Mouse (Mus musculus) ES-Bruce4 (cell line): ENCODE measurements around the gene Fndc3b. TPM values are rescaled to one million over a fixed set of nuclear protein-coding genes. Genes with fewer than 3 reads are reported as not detected.

Experiments used
- H3K27ac ChIP-seq: 2 replicates; pipeline ENCODE4 v1.5.1; 2012; ENCODE audit warnings: low read length, inconsistent platforms; ENCODE audit not compliant: insufficient read depth
- H3K27me3 ChIP-seq: 2 replicates; pipeline ENCODE4 v1.6.1; 2012; ENCODE audit warnings: mild to moderate bottlenecking, low read length, inconsistent platforms; ENCODE audit not compliant: control insufficient read depth, poor library complexity, insufficient read depth, severe bottlenecking
- H3K36me3 ChIP-seq: 2 replicates; pipeline ENCODE4 v1.6.1; 2012; ENCODE audit warnings: inconsistent platforms, mild to moderate bottlenecking, low read length, moderate library complexity; ENCODE audit not compliant: control insufficient read depth, poor library complexity, insufficient read depth, severe bottlenecking
- H3K4me1 ChIP-seq: one replicate; pipeline ENCODE4 v1.8.1; 2011; ENCODE audit warnings: low read length; ENCODE audit not compliant: control insufficient read depth, insufficient read depth
- H3K4me3 ChIP-seq: 2 replicates; pipeline ENCODE4 v1.5.1; 2011; ENCODE audit warnings: low read depth, mild to moderate bottlenecking, low read length
- H3K9ac ChIP-seq: 2 replicates; pipeline ENCODE4 v1.6.1; 2012; ENCODE audit warnings: low read depth, mild to moderate bottlenecking, inconsistent platforms; ENCODE audit not compliant: poor library complexity, severe bottlenecking
- H3K9me3 ChIP-seq: replicated peaks from 2 replicates; pipeline ENCODE4 v1.6.1; 2012; ENCODE audit warnings: mild to moderate bottlenecking, low read length, inconsistent platforms; ENCODE audit not compliant: control insufficient read depth, poor library complexity, insufficient read depth, severe bottlenecking
- CTCF ChIP-seq: IDR thresholded peaks from one replicate; pipeline ENCODE4 v1.8.1; 2011; ENCODE audit warnings: low read depth, low read length
- EP300 ChIP-seq: IDR thresholded peaks from 2 replicates; pipeline ENCODE4 v1.6.1; 2011; ENCODE audit warnings: low read depth, low read length; ENCODE audit not compliant: insufficient read depth
- POLR2A ChIP-seq: IDR thresholded peaks from one replicate; pipeline ENCODE4 v1.8.1; 2011; ENCODE audit warnings: low read length; ENCODE audit not compliant: insufficient read depth
- polyA plus RNA-seq: library from polyadenylated mRNA; stranded (reverse); fragments of >200 nt; gene quantifications from 2 replicates; pipeline ENCODE4 v1.2.4, GENCODE M21; 2011; ENCODE audit warnings: low read depth; ENCODE audit not compliant: missing spikeins, insufficient read depth, insufficient read length

Fndc3b gene
- polyA plus RNA-seq, 1 experiment: 36.7 TPM

GRCm38 (mm10) chr3:27598437-27599382 is 112.4 kb downstream of the Fndc3b start:
- no peaks in the 10 kb centered on the region for H3K9me3 ChIP-seq
- TF ChIP-seq CTCF (no peak), POLR2A (no peak), EP300 (no peak)
- H3K27ac ChIP-seq: peak overlapping the region; percentile 61; the same call in 1 of the 2 replicates
- no peak overlapping the region for H3K9ac ChIP-seq
- no peaks in the 10 kb centered on the region for H3K36me3 ChIP-seq
- peaks cover 8% of the 10 kb centered on the region for H3K4me1 ChIP-seq
- H3K4me3 ChIP-seq: no peak overlapping the region
- no peaks in the 10 kb centered on the region for H3K27me3 ChIP-seq

GRCm38 (mm10) chr3:27593485-27594138 is 117.5 kb downstream of the Fndc3b start:
- no peaks in the 10 kb centered on the region for H3K27me3 ChIP-seq
- H3K4me1 ChIP-seq: peaks cover 8% of the 10 kb centered on the region
- no peak overlapping the region for H3K4me3 ChIP-seq
- no peak overlapping the region for H3K27ac ChIP-seq
- H3K36me3 ChIP-seq: no peaks in the 10 kb centered on the region
- no peak for TF ChIP-seq CTCF
- TF ChIP-seq POLR2A: no peak
- no peak for TF ChIP-seq EP300
- H3K9ac ChIP-seq: no peak overlapping the region
- no peaks in the 10 kb centered on the region for H3K9me3 ChIP-seq

DNA sequence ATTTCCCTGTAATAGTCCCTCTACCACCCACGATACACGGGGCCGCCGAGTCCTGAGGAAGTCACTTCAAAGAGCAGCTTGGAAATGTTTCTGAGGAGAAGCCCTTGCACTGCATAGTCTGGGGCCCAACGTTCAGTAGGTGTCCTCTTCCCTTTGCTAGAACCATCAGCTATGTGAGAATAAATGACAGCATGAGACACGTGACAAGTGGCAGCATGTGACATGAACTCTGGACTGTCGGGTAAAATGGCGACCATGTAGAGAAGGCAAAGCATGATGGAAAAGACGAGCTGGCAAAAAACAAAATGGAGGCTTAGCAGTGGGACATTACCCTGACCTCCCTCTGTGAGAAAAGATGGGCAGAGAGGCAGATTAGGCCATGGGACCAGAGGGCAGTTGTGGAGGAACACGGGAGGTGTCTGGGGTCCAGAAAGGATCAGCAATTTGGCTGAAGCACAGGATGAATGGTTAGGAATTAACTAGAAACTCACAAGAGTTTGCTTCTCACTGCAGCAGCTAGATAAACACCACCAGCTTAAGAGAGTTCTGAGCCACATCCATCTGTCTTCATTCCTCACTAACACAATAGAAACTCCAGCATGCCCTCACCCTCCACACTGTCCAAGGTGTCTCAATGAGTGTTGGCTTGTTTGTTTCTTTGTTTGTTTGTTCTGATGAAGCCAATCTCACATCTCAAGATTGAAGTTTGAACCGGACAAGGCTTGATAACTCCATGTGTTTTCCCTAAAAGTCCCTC is 118.2 kb downstream of the Fndc3b start:
- H3K27me3 ChIP-seq: no peaks in the 10 kb centered on the region
- TF ChIP-seq EP300 (no peak), POLR2A (no peak), CTCF (no peak)
- no peak overlapping the region for H3K4me3 ChIP-seq
- no peak overlapping the region for H3K27ac ChIP-seq
- H3K36me3 ChIP-seq: no peaks in the 10 kb centered on the region
- no peak overlapping the region for H3K9ac ChIP-seq
- no peaks in the 10 kb centered on the region for H3K9me3 ChIP-seq
- peaks cover 3% of the 10 kb centered on the region for H3K4me1 ChIP-seq

DNA sequence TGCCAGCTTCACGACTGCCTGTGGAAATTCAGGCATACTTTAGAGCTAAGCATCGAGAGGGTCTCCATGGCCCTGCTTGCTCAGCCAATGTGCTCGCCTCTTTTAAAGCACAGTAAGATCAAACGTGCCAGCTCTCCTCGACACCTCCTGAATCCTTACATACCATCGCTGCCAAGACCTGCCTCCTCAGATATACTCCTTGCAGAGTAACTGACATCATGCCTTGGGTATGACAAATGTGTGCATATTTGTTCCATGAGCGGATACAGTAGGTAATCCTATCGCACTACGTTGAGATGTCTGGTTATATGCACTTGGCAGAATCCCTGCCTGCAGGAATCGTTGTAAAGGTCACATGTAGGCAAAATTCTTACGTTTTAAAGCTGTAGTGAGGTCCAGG is 120.3 kb downstream of the Fndc3b start:
- no peak overlapping the region for H3K9ac ChIP-seq
- no peak for TF ChIP-seq EP300
- TF ChIP-seq POLR2A: no peak
- TF ChIP-seq CTCF: no peak
- no peak overlapping the region for H3K4me3 ChIP-seq
- no peaks in the 10 kb centered on the region for H3K27me3 ChIP-seq
- H3K4me1 ChIP-seq: no peaks in the 10 kb centered on the region
- no peaks in the 10 kb centered on the region for H3K9me3 ChIP-seq
- no peaks in the 10 kb centered on the region for H3K36me3 ChIP-seq
- H3K27ac ChIP-seq: no peak overlapping the region

DNA sequence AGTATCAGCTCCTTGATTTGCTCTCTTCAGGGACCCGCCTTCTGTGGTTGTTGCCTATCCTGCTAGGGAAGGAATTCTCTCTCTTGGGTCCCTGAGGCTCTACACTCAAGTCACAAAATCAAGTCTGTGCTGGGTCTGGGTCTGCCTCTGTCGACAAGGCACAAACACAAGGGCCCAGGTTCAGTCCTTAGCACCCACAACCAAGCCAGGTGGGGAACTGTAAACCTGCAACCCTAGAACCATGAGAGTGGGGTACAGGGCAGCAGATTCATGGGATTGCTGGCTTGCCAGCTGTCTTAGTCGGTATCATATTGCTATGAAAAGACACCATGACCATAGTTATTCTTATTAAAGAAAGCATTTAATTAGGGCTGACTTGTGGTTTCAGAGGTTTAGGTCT is 121.8 kb downstream of the Fndc3b start:
- no peak overlapping the region for H3K9ac ChIP-seq
- H3K27ac ChIP-seq: no peak overlapping the region
- no peak for TF ChIP-seq POLR2A
- no peak for TF ChIP-seq EP300
- TF ChIP-seq CTCF: no peak
- H3K9me3 ChIP-seq: no peaks in the 10 kb centered on the region
- H3K27me3 ChIP-seq: no peaks in the 10 kb centered on the region
- no peak overlapping the region for H3K4me3 ChIP-seq
- no peaks in the 10 kb centered on the region for H3K4me1 ChIP-seq
- no peaks in the 10 kb centered on the region for H3K36me3 ChIP-seq

DNA sequence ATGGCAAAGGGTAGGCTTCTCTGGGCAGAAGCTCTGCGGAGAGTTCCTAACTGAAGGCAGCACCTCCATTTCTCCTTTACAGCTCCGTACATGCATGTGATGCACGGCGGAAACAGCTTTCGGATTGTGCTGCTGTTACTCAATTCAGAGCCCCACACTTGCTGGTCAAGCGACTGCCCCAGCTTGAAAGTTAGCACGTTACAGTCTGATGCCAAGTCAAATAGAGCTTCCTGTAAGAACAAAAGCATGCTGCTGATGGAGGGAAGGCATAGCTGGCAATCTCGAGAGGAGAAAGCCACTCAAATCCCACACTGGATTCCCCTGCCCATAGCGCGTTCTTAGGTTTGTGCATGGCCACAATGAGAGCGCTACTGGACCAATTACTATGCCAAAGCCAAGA is 122.5 kb downstream of the Fndc3b start:
- Histone ChIP-seq H3K36me3 (no peaks in the 10 kb centered on the region), H3K9me3 (no peaks in the 10 kb centered on the region), H3K27me3 (no peaks in the 10 kb centered on the region), H3K27ac (no peak overlapping the region), H3K9ac (no peak overlapping the region), H3K4me1 (no peaks in the 10 kb centered on the region), H3K4me3 (no peak overlapping the region)
- TF ChIP-seq POLR2A (no peak), EP300 (no peak), CTCF (no peak)
